In the genomic region with DNA sequence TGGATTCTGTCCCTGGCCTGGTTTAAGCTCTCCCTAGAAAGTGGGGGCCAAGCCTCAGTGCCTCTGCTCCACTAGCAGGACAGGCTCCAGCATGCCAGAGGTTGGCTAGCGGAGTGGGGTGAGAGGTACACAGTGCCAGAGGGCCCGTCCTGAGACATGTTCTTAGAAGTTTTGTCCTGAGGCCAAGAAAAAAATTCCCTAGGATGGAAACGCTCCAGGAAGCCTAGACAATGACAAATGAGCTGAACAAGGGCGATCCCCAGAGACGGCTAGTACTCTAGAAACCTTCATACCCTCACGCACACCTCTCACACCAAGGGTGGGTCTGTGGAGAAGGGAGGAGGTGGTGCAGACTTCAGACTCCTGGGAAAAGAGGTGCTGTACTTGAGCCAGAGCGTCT, we compare ENCODE assay signal across 8 mouse cellular contexts.
A peak's percentile ranks its signal among the peaks of the same experiment; 100 is the strongest.
DNase-seq lines count a peak whose midpoint lies in the region; ATAC-seq and TF ChIP-seq lines count a peak whose summit lies in the region.

No protein-coding gene starts in this region.

- H3K27ac ChIP-seq in heart, embryonic 12.5 days (ENCODE audit: poor library complexity, severe bottlenecking), result no peak overlapping the region

- H3K36me3 ChIP-seq in heart, embryonic 12.5 days, result no peaks in the 10 kb centered on the region

- H3K4me2 ChIP-seq in heart, embryonic 12.5 days, result no peak overlapping the region

- H3K4me3 ChIP-seq in heart, embryonic 12.5 days, result no peak overlapping the region
- no peak overlapping the region for H3K4me3 ChIP-seq in lung, adult 2 months (replicated peaks; ENCODE audit: extremely low read depth, low read depth, low read length)

- no peaks in the 10 kb centered on the region for H3K9me3 ChIP-seq in heart, embryonic 12.5 days (replicated peaks)

- WGBS in heart, embryonic 12.5 days, result 69% methylated on average over 7 of the region's 7 CpGs
- 24% methylated on average over 7 of the region's 7 CpGs for WGBS in lung, adult 2 months

- intact Hi-C loops in left cerebral cortex, postnatal 36 days (cut with DNase I), result no loop called here

- no peak for TF ChIP-seq POLR2A in lung, adult 2 months (IDR thresholded peaks at IDR 0.05; ENCODE audit: borderline replicate concordance, extremely low read depth, low read depth, low read length)

- TF ChIP-seq CTCF in lung, adult 2 months (IDR thresholded peaks at IDR 0.05; ENCODE audit: insufficient read depth, low read length), result no peak

- no peak for ATAC-seq in heart, embryonic 12.5 days (ENCODE audit: insufficient number of reproducible peaks, low FRiP score)

- no peak overlapping the region for H3K9ac ChIP-seq in heart, embryonic 12.5 days

- H3K4me1 ChIP-seq in heart, embryonic 12.5 days (replicated peaks), result peaks cover 11% of the 10 kb centered on the region; the same call in 1 of the 2 replicates
- H3K4me1 ChIP-seq in lung, adult 2 months (ENCODE audit: control insufficient read depth, insufficient read depth, low read length), result no peaks in the 10 kb centered on the region

- peak; percentile 95 for DNase-seq in heart, adult 11 months
- DNase-seq in NIH3T3 (ENCODE audit: low read depth), result peak; percentile 63
- DNase-seq in fat pad, adult 2 months (ENCODE audit: extremely low read depth, low read depth, low spot score), result peak; percentile 21
- DNase-seq in lung, adult 2 months, result peak; percentile 28
- no peak for DNase-seq in right cerebral cortex, adult 18-20 months
- DNase-seq in spleen, postnatal 14 days (ENCODE audit: low spot score in 2 of 2), result no peak
- no peak for DNase-seq in left cerebral cortex, postnatal 36 days (ENCODE audit: low spot score in 2 of 2)

- no peaks in the 10 kb centered on the region; the same call in 1 of the 2 replicates for H3K27me3 ChIP-seq in heart, embryonic 12.5 days (replicated peaks)

Comparison
In these comparisons a context has a peak if more than half of its experiments do, and no peak if none do; other contexts are left out.
1. DNase-seq: peak in heart, adult 11 months (single experiment), NIH3T3 (single experiment), fat pad, adult 2 months (single experiment) and lung, adult 2 months (single experiment); none in right cerebral cortex, adult 18-20 months (single experiment), spleen, postnatal 14 days (0 of 2) and left cerebral cortex, postnatal 36 days (0 of 2).